17 mouse cellular contexts compared by ENCODE assay signal in the genomic region with DNA sequence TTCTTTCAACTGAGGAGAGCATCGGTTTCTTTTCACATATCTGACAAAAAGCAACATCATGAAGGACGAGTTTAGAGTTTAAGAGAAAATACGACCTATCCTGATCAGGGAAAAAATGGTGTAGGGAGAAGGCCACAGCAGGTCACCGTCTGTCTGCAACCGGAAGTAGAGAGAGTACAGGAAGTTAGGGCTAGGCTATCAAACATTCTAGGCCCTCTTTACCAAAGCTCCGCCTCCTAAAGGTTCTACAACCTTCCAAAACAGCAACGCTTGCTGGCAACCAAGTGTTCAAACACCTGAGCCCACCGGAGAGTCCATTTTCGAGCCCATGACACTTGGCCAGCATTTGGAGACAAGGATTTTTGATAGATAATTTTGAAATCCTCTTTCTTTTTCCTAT.
"Had no signal": no experiment of that assay in that cellular context is flagged by ENCODE, and none has a peak within 500 bp of the region (broad histone marks: within the 10 kb centered on the region; RNA-seq: fewer than 3 reads in every experiment).

No protein-coding gene starts in this region.

- H3K27ac ChIP-seq: intestine, embryonic 15.5 days; kidney, embryonic 15.5 days; left cerebral cortex, adult 2 months; limb, embryonic 10.5 days; liver, embryonic 15.5 days; macrophage; midbrain, embryonic 15.5 days; stomach, postnatal 0 days had no signal

- H3K9ac ChIP-seq: intestine, embryonic 15.5 days; kidney, embryonic 15.5 days; liver, embryonic 15.5 days; lung, embryonic 14.5 days; midbrain, embryonic 15.5 days had no signal

- ATAC-seq: intestine, embryonic 15.5 days; midbrain, embryonic 15.5 days had no signal

- H3K9me3 ChIP-seq: intestine, embryonic 15.5 days; kidney, embryonic 15.5 days; limb, embryonic 10.5 days; liver, embryonic 15.5 days; megakaryocyte, embryonic 14.5 days; midbrain, embryonic 15.5 days had no signal

- DNase-seq: kidney, adult 2 months; kidney, postnatal 14 days; lung, embryonic 14.5 days; right cerebral cortex, postnatal 25 days; thymus, adult 2 months; thymus, postnatal 25 days had no signal

- H3K4me1 ChIP-seq: kidney, embryonic 15.5 days; limb, embryonic 10.5 days; midbrain, embryonic 15.5 days had no signal

- H3K4me3 ChIP-seq: intestine, embryonic 15.5 days; kidney, embryonic 15.5 days; left cerebral cortex, adult 2 months; limb, embryonic 10.5 days; liver, embryonic 15.5 days; megakaryocyte, embryonic 14.5 days; midbrain, embryonic 15.5 days had no signal

- H3K27me3 ChIP-seq: intestine, embryonic 15.5 days; kidney, embryonic 15.5 days; liver, embryonic 15.5 days; midbrain, embryonic 15.5 days had no signal

- H3K36me3 ChIP-seq: intestine, embryonic 15.5 days; kidney, embryonic 15.5 days; limb, embryonic 10.5 days; liver, embryonic 15.5 days; midbrain, embryonic 15.5 days had no signal

- H3K4me2 ChIP-seq: intestine, embryonic 15.5 days; kidney, embryonic 15.5 days; liver, embryonic 11.5 days; liver, embryonic 15.5 days; lung, embryonic 14.5 days; midbrain, embryonic 11.5 days; midbrain, embryonic 15.5 days had no signal
